Mouse (Mus musculus) cerebellum, adult 2 months (tissue): ENCODE data around the gene Usp38.

ENCODE experiments used
- CTCF ChIP-seq: fragments of 200-500 bp; IDR thresholded peaks from 2 replicates; pipeline ENCODE4 v1.5.1; 2011; ENCODE audit warnings: low read depth, mild to moderate bottlenecking, control low read depth, low read length, moderate library complexity, borderline replicate concordance; ENCODE audit not compliant: insufficient read depth
- POLR2A ChIP-seq: fragments of 200-500 bp; IDR thresholded peaks from 2 replicates; pipeline ENCODE4 v1.6.1; 2011; ENCODE audit warnings: low read length, control low read depth, borderline replicate concordance; ENCODE audit not compliant: insufficient read depth

GRCm38 (mm10) chr8:81062566-81062965 is 47.8 kb upstream of the Usp38 start:
- TF ChIP-seq CTCF (no peak), POLR2A (no peak)
